Mouse (Mus musculus): ENCODE measurements around the gene Gm20388. TPM values are rescaled to one million over a fixed set of nuclear protein-coding genes. Genes with fewer than 3 reads are reported as not detected.

The Gm20388 gene
- polyA plus RNA-seq, 1 experiment from 2014 or later: not detected

- H3K9ac ChIP-seq (ENCODE audit: low read length): no peak overlapping the region
- H3K27me3 ChIP-seq (ENCODE audit: control insufficient read depth, insufficient read depth, low read depth, low read length): no peaks in the 10 kb centered on the region; the same call in 1 of the 2 replicates
- H3K4me3 ChIP-seq (ENCODE audit: low read length): no peak overlapping the region
- H3K4me1 ChIP-seq (replicated peaks; ENCODE audit: control insufficient read depth, insufficient read depth, low read length): no peaks in the 10 kb centered on the region
- H3K27ac ChIP-seq (ENCODE audit: low read length): no peak overlapping the region
- H3K36me3 ChIP-seq (ENCODE audit: control insufficient read depth, insufficient read depth, low read length): no peaks in the 10 kb centered on the region
- 40% methylated on average over 9 of the region's 9 CpGs for WGBS
- H3K4me2 ChIP-seq (ENCODE audit: low read depth, low read length): no peak overlapping the region
- no peaks in the 10 kb centered on the region for H3K9me3 ChIP-seq (ENCODE audit: control insufficient read depth, low read length)
- 0 out of 2 replicates have a peak, but pooled peaks have one; percentile 33 for ATAC-seq (ENCODE audit: low read depth)
Measured at GRCm38 (mm10) chr8:122181414-122181813, 2270.8 kb downstream of the Gm20388 start.

- no peak for ATAC-seq (ENCODE audit: low read depth)
- Histone ChIP-seq H3K4me1 (replicated peaks; ENCODE audit: control insufficient read depth, insufficient read depth, low read length) (no peaks in the 10 kb centered on the region), H3K4me2 (ENCODE audit: low read depth, low read length) (no peak overlapping the region), H3K27ac (ENCODE audit: low read length) (no peak overlapping the region), H3K4me3 (ENCODE audit: low read length) (no peak overlapping the region), H3K36me3 (ENCODE audit: control insufficient read depth, insufficient read depth, low read length) (no peaks in the 10 kb centered on the region), H3K9me3 (ENCODE audit: control insufficient read depth, low read length) (no peaks in the 10 kb centered on the region), H3K9ac (ENCODE audit: low read length) (no peak overlapping the region), H3K27me3 (ENCODE audit: control insufficient read depth, insufficient read depth, low read depth, low read length) (no peaks in the 10 kb centered on the region; the same call in 1 of the 2 replicates)
- 39% methylated on average over 9 of the region's 9 CpGs for WGBS
Measured at GRCm38 (mm10) chr8:122181991-122182390, 2271.3 kb downstream of the Gm20388 start.

- H3K9ac ChIP-seq (ENCODE audit: low read length): no peak overlapping the region
- whole genome bisulfite sequencing: 86% methylated on average over 19 of the region's 19 CpGs
- no peaks in the 10 kb centered on the region for H3K27me3 ChIP-seq (ENCODE audit: control insufficient read depth, insufficient read depth, low read depth, low read length)
- H3K27ac ChIP-seq (ENCODE audit: low read length): no peak overlapping the region
- no peak overlapping the region for H3K4me2 ChIP-seq (ENCODE audit: low read depth, low read length)
- H3K4me3 ChIP-seq (ENCODE audit: low read length): no peak overlapping the region
- H3K36me3 ChIP-seq (ENCODE audit: control insufficient read depth, insufficient read depth, low read length): no peaks in the 10 kb centered on the region
- ATAC-seq (ENCODE audit: low read depth): no peak
- H3K4me1 ChIP-seq (replicated peaks; ENCODE audit: control insufficient read depth, insufficient read depth, low read length): peaks cover 9% of the 10 kb centered on the region
- H3K9me3 ChIP-seq (ENCODE audit: control insufficient read depth, low read length): no peaks in the 10 kb centered on the region
Measured at GRCm38 (mm10) chr8:122186363-122186974, 2275.8 kb downstream of the Gm20388 start.

GRCm38 (mm10) chr8:122187271-122187670 lies 2276.6 kb downstream of the Gm20388 start:
- 58% methylated on average over 4 of the region's 4 CpGs for whole genome bisulfite sequencing
- H3K4me3 ChIP-seq (ENCODE audit: low read length): no peak overlapping the region
- peaks cover 9% of the 10 kb centered on the region for H3K4me1 ChIP-seq (replicated peaks; ENCODE audit: control insufficient read depth, insufficient read depth, low read length)
- no peaks in the 10 kb centered on the region for H3K9me3 ChIP-seq (ENCODE audit: control insufficient read depth, low read length)
- no peak for ATAC-seq (ENCODE audit: low read depth)
- H3K9ac ChIP-seq (ENCODE audit: low read length): no peak overlapping the region
- no peak overlapping the region for H3K27ac ChIP-seq (ENCODE audit: low read length)
- H3K4me2 ChIP-seq (ENCODE audit: low read depth, low read length): no peak overlapping the region
- no peaks in the 10 kb centered on the region for H3K36me3 ChIP-seq (ENCODE audit: control insufficient read depth, insufficient read depth, low read length)
- no peaks in the 10 kb centered on the region for H3K27me3 ChIP-seq (ENCODE audit: control insufficient read depth, insufficient read depth, low read depth, low read length)

- WGBS: 31% methylated on average over 16 of the region's 16 CpGs
Measured at GRCm38 (mm10) chr8:122190349-122191053, 2279.9 kb downstream of the Gm20388 start.

GRCm38 (mm10) chr8:122191054-122191376 lies 2280.4 kb downstream of the Gm20388 start:
- Histone ChIP-seq H3K9ac (ENCODE audit: low read length) (no peak overlapping the region), H3K9me3 (ENCODE audit: control insufficient read depth, low read length) (no peaks in the 10 kb centered on the region), H3K4me1 (replicated peaks; ENCODE audit: control insufficient read depth, insufficient read depth, low read length) (peaks cover 21% of the 10 kb centered on the region), H3K27ac (ENCODE audit: low read length) (no peak overlapping the region), H3K36me3 (ENCODE audit: control insufficient read depth, insufficient read depth, low read length) (no peaks in the 10 kb centered on the region), H3K4me3 (ENCODE audit: low read length) (no peak overlapping the region), H3K4me2 (ENCODE audit: low read depth, low read length) (no peak overlapping the region), H3K27me3 (ENCODE audit: control insufficient read depth, insufficient read depth, low read depth, low read length) (no peaks in the 10 kb centered on the region)
- no peak for ATAC-seq (ENCODE audit: low read depth)
- WGBS: 62% methylated on average over 8 of the region's 8 CpGs

More at GRCm38 (mm10) chr8:122190349-122191053, 2279.9 kb downstream of the Gm20388 start:
- no peak; the same call in 1 of the 2 replicates for ATAC-seq (ENCODE audit: low read depth)
- Histone ChIP-seq H3K9ac (ENCODE audit: low read length) (no peak overlapping the region), H3K4me3 (ENCODE audit: low read length) (no peak overlapping the region), H3K4me1 (replicated peaks; ENCODE audit: control insufficient read depth, insufficient read depth, low read length) (peaks cover 21% of the 10 kb centered on the region), H3K27me3 (ENCODE audit: control insufficient read depth, insufficient read depth, low read depth, low read length) (no peaks in the 10 kb centered on the region), H3K27ac (ENCODE audit: low read length) (no peak overlapping the region), H3K4me2 (ENCODE audit: low read depth, low read length) (no peak overlapping the region), H3K36me3 (ENCODE audit: control insufficient read depth, insufficient read depth, low read length) (no peaks in the 10 kb centered on the region), H3K9me3 (ENCODE audit: control insufficient read depth, low read length) (no peaks in the 10 kb centered on the region)

GRCm38 (mm10) chr8:122192771-122193170 lies 2282.1 kb downstream of the Gm20388 start:
- H3K4me3 ChIP-seq (ENCODE audit: low read length): no peak overlapping the region
- 73% methylated on average over 5 of the region's 5 CpGs for WGBS
- H3K27ac ChIP-seq (ENCODE audit: low read length): no peak overlapping the region
- H3K27me3 ChIP-seq (ENCODE audit: control insufficient read depth, insufficient read depth, low read depth, low read length): no peaks in the 10 kb centered on the region
- no peaks in the 10 kb centered on the region for H3K36me3 ChIP-seq (ENCODE audit: control insufficient read depth, insufficient read depth, low read length)
- no peaks in the 10 kb centered on the region for H3K9me3 ChIP-seq (ENCODE audit: control insufficient read depth, low read length)
- H3K4me1 ChIP-seq (replicated peaks; ENCODE audit: control insufficient read depth, insufficient read depth, low read length): peaks cover 21% of the 10 kb centered on the region
- ATAC-seq (ENCODE audit: low read depth): 0 out of 2 replicates have a peak, but pooled peaks have one; percentile 10
- no peak overlapping the region for H3K9ac ChIP-seq (ENCODE audit: low read length)
- H3K4me2 ChIP-seq (ENCODE audit: low read depth, low read length): no peak overlapping the region

- Histone ChIP-seq H3K4me3 (ENCODE audit: low read length) (no peak overlapping the region), H3K36me3 (ENCODE audit: control insufficient read depth, insufficient read depth, low read length) (no peaks in the 10 kb centered on the region), H3K9me3 (ENCODE audit: control insufficient read depth, low read length) (no peaks in the 10 kb centered on the region), H3K27ac (ENCODE audit: low read length) (no peak overlapping the region), H3K27me3 (ENCODE audit: control insufficient read depth, insufficient read depth, low read depth, low read length) (no peaks in the 10 kb centered on the region), H3K4me2 (ENCODE audit: low read depth, low read length) (no peak overlapping the region), H3K9ac (ENCODE audit: low read length) (no peak overlapping the region), H3K4me1 (replicated peaks; ENCODE audit: control insufficient read depth, insufficient read depth, low read length) (peaks cover 21% of the 10 kb centered on the region)
- 65% methylated on average over 11 of the region's 11 CpGs for WGBS
- no peak for ATAC-seq (ENCODE audit: low read depth)
Measured at GRCm38 (mm10) chr8:122193521-122193920, 2282.9 kb downstream of the Gm20388 start.

GRCm38 (mm10) chr8:122194396-122194795 lies 2283.8 kb downstream of the Gm20388 start:
- 25% methylated on average over 8 of the region's 8 CpGs for WGBS
- Histone ChIP-seq H3K36me3 (ENCODE audit: control insufficient read depth, insufficient read depth, low read length) (no peaks in the 10 kb centered on the region), H3K4me1 (replicated peaks; ENCODE audit: control insufficient read depth, insufficient read depth, low read length) (peaks cover 21% of the 10 kb centered on the region), H3K4me3 (ENCODE audit: low read length) (no peak overlapping the region), H3K9ac (ENCODE audit: low read length) (no peak overlapping the region), H3K4me2 (ENCODE audit: low read depth, low read length) (no peak overlapping the region), H3K9me3 (ENCODE audit: control insufficient read depth, low read length) (no peaks in the 10 kb centered on the region), H3K27ac (ENCODE audit: low read length) (no peak overlapping the region), H3K27me3 (ENCODE audit: control insufficient read depth, insufficient read depth, low read depth, low read length) (no peaks in the 10 kb centered on the region)
- ATAC-seq (ENCODE audit: low read depth): peak; percentile 75
